Mouse (Mus musculus) adrenal gland, adult 18-20 months (tissue): ENCODE data around the gene Efcc1. TPM values are rescaled to one million over a fixed set of nuclear protein-coding genes. Genes with fewer than 3 reads are reported as not detected.

ENCODE experiments used
- DNase-seq, 2 experiments: peaks; one replicate each; pipeline ENCODE4 v3.0.0; 2021 to 2022; ENCODE audit warnings: low spot score in 2 of 2
- total RNA-seq, 2 experiments: library from RNA; stranded (reverse); gene quantifications; 1 replicate in 1 of 2; 2 replicates in 1 of 2; pipeline ENCODE4 v1.2.3; 2021

Gene Efcc1
- total RNA-seq, 2 experiments from 2014 or later: 0.27 to 0.51 TPM

GRCm38 (mm10) chr6:87777842-87778241 is 47.2 kb downstream of the Efcc1 start, which contains the start of gene Gp9:
Gene Gp9 (plus strand): TSS chr6:87778072.
- no peak for DNase-seq

- DNase-seq: no peak
Measured at GRCm38 (mm10) chr6:87778294-87779173, 47.9 kb downstream of the Efcc1 start.

- DNase-seq: no peak
Measured at GRCm38 (mm10) chr6:87779174-87780165, 48.8 kb downstream of the Efcc1 start.

GRCm38 (mm10) chr6:87780546-87781301 is 50.1 kb downstream of the Efcc1 start:
- DNase-seq: no peak

GRCm38 (mm10) chr6:87784033-87784432 is 53.4 kb downstream of the Efcc1 start:
- DNase-seq: no peak

GRCm38 (mm10) chr6:87786621-87787020 is 56.0 kb downstream of the Efcc1 start:
- no peak for DNase-seq

GRCm38 (mm10) chr6:87787108-87787890 is 56.6 kb downstream of the Efcc1 start:
- no peak for DNase-seq

- DNase-seq: no peak
Measured at GRCm38 (mm10) chr6:87788266-87788895, 57.7 kb downstream of the Efcc1 start.

GRCm38 (mm10) chr6:87788896-87789587 is 58.4 kb downstream of the Efcc1 start:
- no peak for DNase-seq

- DNase-seq: no peak
Measured at GRCm38 (mm10) chr6:87789791-87790190, 59.1 kb downstream of the Efcc1 start.

GRCm38 (mm10) chr6:87790779-87791480 is 60.3 kb downstream of the Efcc1 start:
- no peak for DNase-seq

- no peak for DNase-seq
Measured at GRCm38 (mm10) chr6:87791826-87792225, 61.2 kb downstream of the Efcc1 start.

GRCm38 (mm10) chr6:87793821-87794510 is 63.3 kb downstream of the Efcc1 start:
- no peak for DNase-seq

GRCm38 (mm10) chr6:87795385-87796150 is 64.9 kb downstream of the Efcc1 start:
- DNase-seq: no peak

GRCm38 (mm10) chr6:87796251-87796880 is 65.7 kb downstream of the Efcc1 start:
- no peak for DNase-seq

GRCm38 (mm10) chr6:87797321-87797720 is 66.7 kb downstream of the Efcc1 start:
- DNase-seq: no peak
